Mouse (Mus musculus): ENCODE measurements around the gene Defb19. TPM values are rescaled to one million over a fixed set of nuclear protein-coding genes. Genes with fewer than 3 reads are reported as not detected.

The Defb19 gene
- not detected in 2 replicates for polyA plus RNA-seq (2012; rRNA removed)
- not detected in 2 replicates for polyA plus RNA-seq (2014; fragmentation: Nextera tagmentation; extraction: Ambion mirVana)

- no peak within 1 kb of the TSS for H3K4me2 ChIP-seq (ENCODE audit: low read depth)
- H3K36me3 ChIP-seq (replicated peaks; ENCODE audit: control insufficient read depth, insufficient read depth, low read depth), result no peaks in the 10 kb centered on the region
- H3K9me3 ChIP-seq (ENCODE audit: control insufficient read depth, low read length), result no peaks in the 10 kb centered on the region
- H3K9ac ChIP-seq (replicated peaks), result no peak within 1 kb of the TSS
- no peak within 1 kb of the TSS for H3K27ac ChIP-seq
- 58% methylated on average over 7 of the region's 7 CpGs for WGBS (ENCODE audit: insufficient replicate concordance)
- ATAC-seq (ENCODE audit: insufficient read depth) (no peak), DNase-seq (ENCODE audit: low read depth in 3 of 3, low spot score in 3 of 3) (no peak)
- no peaks in the 10 kb centered on the region for H3K4me1 ChIP-seq (replicated peaks; ENCODE audit: control insufficient read depth in 2 of 2, insufficient read depth in 2 of 2, low read length in 1 of 2)
- no peak for TF ChIP-seq EP300 (IDR thresholded peaks at IDR 0.05; ENCODE audit: low read depth)
- TF ChIP-seq CTCF (IDR thresholded peaks at IDR 0.05; ENCODE audit: low read depth), result no peak
- H3K4me3 ChIP-seq (ENCODE audit: insufficient read depth in 1 of 2, low read depth in 2 of 2, low read length in 2 of 2), result no peak within 1 kb of the TSS
- H3K27me3 ChIP-seq (ENCODE audit: control insufficient read depth, insufficient read depth, low read length), result no peaks in the 10 kb centered on the region
Observed at GRCm38 (mm10) chr2:152580107-152580506, at the start of gene Defb19. Defb19 (minus strand) TSS chr2:152580312.

- TF ChIP-seq CTCF (IDR thresholded peaks at IDR 0.05; ENCODE audit: low read depth) (no peak), EP300 (IDR thresholded peaks at IDR 0.05; ENCODE audit: low read depth) (no peak)
- Histone ChIP-seq H3K27me3 (ENCODE audit: control insufficient read depth, insufficient read depth, low read length) (peaks cover 34% of the 10 kb centered on the region), H3K9me3 (ENCODE audit: control insufficient read depth, low read length) (no peaks in the 10 kb centered on the region), H3K4me3 (ENCODE audit: insufficient read depth in 1 of 2, low read depth in 2 of 2, low read length in 2 of 2) (no peak overlapping the region), H3K4me2 (ENCODE audit: low read depth) (no peak overlapping the region), H3K4me1 (replicated peaks; ENCODE audit: control insufficient read depth in 2 of 2, insufficient read depth in 2 of 2, low read length in 1 of 2) (no peaks in the 10 kb centered on the region), H3K27ac (no peak overlapping the region), H3K36me3 (replicated peaks; ENCODE audit: control insufficient read depth, insufficient read depth, low read depth) (no peaks in the 10 kb centered on the region), H3K9ac (replicated peaks) (no peak overlapping the region)
- 73% methylated on average over 6 of the region's 6 CpGs for WGBS (ENCODE audit: insufficient replicate concordance)
- no peak for ATAC-seq (ENCODE audit: insufficient read depth)
- DNase-seq (ENCODE audit: low read depth in 3 of 3, low spot score in 3 of 3), result no peak
Observed at GRCm38 (mm10) chr2:152629904-152630303, 49.8 kb upstream of the Defb19 start.

GRCm38 (mm10) chr2:152629239-152629638, 49.1 kb upstream of the Defb19 start:
- no peak for DNase-seq (ENCODE audit: low read depth in 3 of 3, low spot score in 3 of 3)
- Histone ChIP-seq H3K4me2 (ENCODE audit: low read depth) (no peak overlapping the region), H3K27ac (no peak overlapping the region), H3K4me3 (ENCODE audit: insufficient read depth in 1 of 2, low read depth in 2 of 2, low read length in 2 of 2) (no peak overlapping the region), H3K27me3 (ENCODE audit: control insufficient read depth, insufficient read depth, low read length) (peaks cover 34% of the 10 kb centered on the region), H3K36me3 (replicated peaks; ENCODE audit: control insufficient read depth, insufficient read depth, low read depth) (no peaks in the 10 kb centered on the region), H3K9me3 (ENCODE audit: control insufficient read depth, low read length) (no peaks in the 10 kb centered on the region), H3K9ac (replicated peaks) (no peak overlapping the region), H3K4me1 (replicated peaks; ENCODE audit: control insufficient read depth in 2 of 2, insufficient read depth in 2 of 2, low read length in 1 of 2) (no peaks in the 10 kb centered on the region)
- 46% methylated on average over 3 of the region's 3 CpGs for WGBS (ENCODE audit: insufficient replicate concordance)
- no peak for ATAC-seq (ENCODE audit: insufficient read depth)
- TF ChIP-seq CTCF (IDR thresholded peaks at IDR 0.05; ENCODE audit: low read depth) (no peak), EP300 (IDR thresholded peaks at IDR 0.05; ENCODE audit: low read depth) (no peak)

GRCm38 (mm10) chr2:152628066-152628465, 48.0 kb upstream of the Defb19 start:
- DNase-seq (ENCODE audit: low read depth in 3 of 3, low spot score in 3 of 3) (no peak), ATAC-seq (ENCODE audit: insufficient read depth) (no peak)
- Histone ChIP-seq H3K36me3 (replicated peaks; ENCODE audit: control insufficient read depth, insufficient read depth, low read depth) (no peaks in the 10 kb centered on the region), H3K27ac (no peak overlapping the region), H3K4me3 (ENCODE audit: insufficient read depth in 1 of 2, low read depth in 2 of 2, low read length in 2 of 2) (no peak overlapping the region), H3K9me3 (ENCODE audit: control insufficient read depth, low read length) (no peaks in the 10 kb centered on the region), H3K4me2 (ENCODE audit: low read depth) (no peak overlapping the region), H3K9ac (replicated peaks) (no peak overlapping the region), H3K27me3 (ENCODE audit: control insufficient read depth, insufficient read depth, low read length) (peaks cover 34% of the 10 kb centered on the region), H3K4me1 (replicated peaks; ENCODE audit: control insufficient read depth in 2 of 2, insufficient read depth in 2 of 2, low read length in 1 of 2) (no peaks in the 10 kb centered on the region)
- WGBS (ENCODE audit: insufficient replicate concordance), result 29% methylated on average over 17 of the region's 17 CpGs
- TF ChIP-seq CTCF (IDR thresholded peaks at IDR 0.05; ENCODE audit: low read depth) (no peak), EP300 (IDR thresholded peaks at IDR 0.05; ENCODE audit: low read depth) (no peak)

DNA sequence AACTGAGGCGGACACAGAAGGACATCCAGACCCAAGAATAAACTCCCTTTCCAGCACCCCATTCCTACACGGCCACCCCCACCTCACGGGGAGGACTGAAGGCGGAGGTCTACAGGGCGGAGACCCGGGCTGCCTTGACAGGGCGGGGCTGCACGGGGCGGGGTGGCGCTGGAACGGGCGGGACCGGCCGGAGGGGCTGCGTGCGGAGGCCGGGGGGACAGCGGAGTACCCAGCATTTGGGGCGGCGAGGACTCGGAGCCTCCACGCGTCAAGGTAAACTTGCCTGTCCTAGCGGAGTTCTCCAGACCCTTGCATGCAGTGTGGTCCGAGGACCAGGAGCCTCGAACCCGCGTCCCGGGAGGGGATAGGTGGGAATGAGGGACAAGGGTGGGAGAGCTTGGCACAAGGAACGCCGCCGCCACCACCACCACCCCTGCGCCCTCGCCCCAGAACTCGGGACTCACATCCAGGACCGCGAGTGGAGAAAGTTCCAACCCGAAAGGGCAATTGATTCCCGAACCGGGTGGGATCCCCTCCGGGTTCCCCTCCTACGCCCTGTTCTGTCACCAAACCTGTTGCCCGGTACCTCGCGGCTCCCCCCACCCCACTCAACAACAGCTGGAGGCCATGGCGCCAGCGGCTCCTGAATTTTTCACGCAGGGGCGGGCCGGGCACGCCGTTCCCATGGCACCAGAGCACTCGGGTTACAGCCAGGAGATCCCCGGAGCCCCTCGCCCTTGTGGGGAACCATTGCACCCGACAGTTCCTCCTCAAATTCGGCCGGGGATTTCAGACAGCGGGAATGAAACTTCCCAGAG, 46.9 kb upstream of the Defb19 start, which contains the start of gene Rem1:
Gene Rem1 (plus strand): TSS at position 178 of the 818 bp plus-strand sequence.
- Histone ChIP-seq H3K4me3 (ENCODE audit: insufficient read depth in 1 of 2, low read depth in 2 of 2, low read length in 2 of 2) (peak within 1 kb of the TSS; percentile 6 to 19; a peak in 2 of 4 replicates), H3K4me1 (replicated peaks; ENCODE audit: control insufficient read depth in 2 of 2, insufficient read depth in 2 of 2, low read length in 1 of 2) (no peaks in the 10 kb centered on the region), H3K36me3 (replicated peaks; ENCODE audit: control insufficient read depth, insufficient read depth, low read depth) (no peaks in the 10 kb centered on the region), H3K9me3 (ENCODE audit: control insufficient read depth, low read length) (no peaks in the 10 kb centered on the region), H3K4me2 (ENCODE audit: low read depth) (peak within 1 kb of the TSS; percentile 37), H3K27me3 (ENCODE audit: control insufficient read depth, insufficient read depth, low read length) (peaks cover 34% of the 10 kb centered on the region), H3K9ac (replicated peaks) (no peak within 1 kb of the TSS; the same call in 1 of the 2 replicates), H3K27ac (no peak within 1 kb of the TSS)
- no peak for ATAC-seq (ENCODE audit: insufficient read depth)
- DNase-seq (ENCODE audit: low read depth in 3 of 3, low spot score in 3 of 3), result no peak
- WGBS (ENCODE audit: insufficient replicate concordance), result 2% methylated on average over 59 of the region's 59 CpGs
- no peak for TF ChIP-seq CTCF (IDR thresholded peaks at IDR 0.05; ENCODE audit: low read depth)
- TF ChIP-seq EP300 (IDR thresholded peaks at IDR 0.05; ENCODE audit: low read depth), result no peak

Data from liver, embryonic 14.5 days (tissue).